Mouse (Mus musculus) hindbrain, postnatal 0 days (tissue): ENCODE results near the gene Amhr2. TPM values are rescaled to one million over a fixed set of nuclear protein-coding genes. Genes with fewer than 3 reads are reported as not detected.

Experiments used
- ATAC-seq: fragments of 200-750 bp; cut with Nextera tagmentation; 2 replicates; pipeline ENCODE4 v1.8.0; 2017; ENCODE audit warnings: mild to moderate bottlenecking, moderate TSS enrichment, moderate library complexity
- DNase-seq: peaks from one replicate; pipeline ENCODE4 v3.0.0-alpha.2; 2015; ENCODE audit warnings: low spot score
- H3K27ac ChIP-seq: fragments of 300-500 bp; sonication (generic); 2 replicates; pipeline ENCODE4 v1.5.1; 2014; ENCODE audit warnings: mild to moderate bottlenecking
- H3K27me3 ChIP-seq: fragments of 300-500 bp; sonication (generic); 2 replicates; pipeline ENCODE4 v1.6.1; 2014; ENCODE audit warnings: low read length, mixed read lengths; ENCODE audit not compliant: insufficient read depth
- H3K36me3 ChIP-seq: fragments of 300-500 bp; sonication (generic); 2 replicates; pipeline ENCODE4 v1.6.1; 2014; ENCODE audit warnings: low read length, mixed read lengths; ENCODE audit not compliant: insufficient read depth
- H3K4me1 ChIP-seq: fragments of 300-500 bp; sonication (generic); 2 replicates; pipeline ENCODE4 v1.6.1; 2014; ENCODE audit warnings: antibody characterized with exemption, low read length, mixed read lengths; ENCODE audit not compliant: insufficient read depth
- H3K4me2 ChIP-seq: fragments of 300-500 bp; sonication (generic); 2 replicates; pipeline ENCODE4 v1.6.1; 2014; ENCODE audit warnings: low read depth, mild to moderate bottlenecking, low read length, moderate library complexity, mixed read lengths
- H3K4me3 ChIP-seq: fragments of 300-500 bp; sonication (generic); 2 replicates; pipeline ENCODE4 v1.5.1; 2014; ENCODE audit warnings: low read length
- H3K9ac ChIP-seq: fragments of 300-500 bp; sonication (generic); replicated peaks from 2 replicates; pipeline ENCODE4 v1.6.1; 2014; ENCODE audit warnings: mild to moderate bottlenecking, low read length, moderate library complexity, mixed read lengths
- H3K9me3 ChIP-seq: fragments of 300-500 bp; sonication (generic); 2 replicates; pipeline ENCODE4 v1.6.1; 2016; ENCODE audit warnings: low read length, mixed read lengths
- CTCF ChIP-seq: IDR thresholded peaks from 2 replicates; pipeline ENCODE4 v1.5.1; 2016; ENCODE audit warnings: antibody characterized with exemption, control low read depth, low read depth
- WGBS: fragments of 180-500 bp; shearing (Covaris S2); extraction: QIAGEN DNeasy Blood & Tissue Kit; methylation state at CpG from one replicate; pipeline ENCODE4 v1.1.7; 2014; 5-methylcytosine and 5-hydroxymethylcytosine counted together
- polyA plus RNA-seq: library from polyadenylated mRNA; unstranded; fragments of >200 nt; fragmentation: Nextera tagmentation; extraction: Ambion mirVana; gene quantifications from 2 replicates; pipeline ENCODE4 v1.2.1, GENCODE M21; 2015
- total RNA-seq: library from RNA; depleted of rRNA; stranded (reverse); fragments of >200 nt; gene quantifications from 2 replicates; pipeline ENCODE4 v1.2.3, GENCODE M21; 2014; rRNA removed

Gene Amhr2
- total RNA-seq = 0.16 TPM in 1 of 2 replicates, not detected in the other
- 0.36 and 0.62 TPM in 2 replicates for polyA plus RNA-seq

- DNase-seq (no peak), ATAC-seq (no peak)
- H3K4me3 ChIP-seq = no peak within 1 kb of the TSS
- 69% methylated on average over 8 of the region's 8 CpGs for WGBS
- no peak within 1 kb of the TSS for H3K27ac ChIP-seq
- no peak for TF ChIP-seq CTCF
- H3K36me3 ChIP-seq = no peaks in the 10 kb centered on the region
- no peak within 1 kb of the TSS for H3K9ac ChIP-seq
- H3K4me1 ChIP-seq = no peaks in the 10 kb centered on the region
- no peaks in the 10 kb centered on the region for H3K9me3 ChIP-seq
- no peak within 1 kb of the TSS for H3K4me2 ChIP-seq
- no peaks in the 10 kb centered on the region for H3K27me3 ChIP-seq
Measured at GRCm38 (mm10) chr15:102445146-102445545, at the start of gene Amhr2. Gene Amhr2 (plus strand): TSS chr15:102445367.

- H3K9me3 ChIP-seq = no peaks in the 10 kb centered on the region
- H3K27me3 ChIP-seq = no peaks in the 10 kb centered on the region
- H3K9ac ChIP-seq = no peak overlapping the region
- no peaks in the 10 kb centered on the region for H3K4me1 ChIP-seq
- ATAC-seq = no peak
- H3K36me3 ChIP-seq = no peaks in the 10 kb centered on the region
- H3K27ac ChIP-seq = no peak overlapping the region
- H3K4me2 ChIP-seq = no peak overlapping the region
- H3K4me3 ChIP-seq = no peak overlapping the region
- no peak for DNase-seq
- no peak for TF ChIP-seq CTCF
- 38% methylated on average over 5 of the region's 5 CpGs for WGBS
Measured at GRCm38 (mm10) chr15:102398629-102399028, 46.5 kb upstream of the Amhr2 start.

GRCm38 (mm10) chr15:102399229-102400221 is 45.6 kb upstream of the Amhr2 start:
- Histone ChIP-seq H3K27me3 (no peaks in the 10 kb centered on the region), H3K9ac (peak overlapping the region; percentile 50), H3K4me2 (peak overlapping the region; percentile 70), H3K4me3 (peak overlapping the region; percentile 40), H3K27ac (peak overlapping the region; percentile 65), H3K36me3 (no peaks in the 10 kb centered on the region), H3K9me3 (no peaks in the 10 kb centered on the region), H3K4me1 (no peaks in the 10 kb centered on the region)
- ATAC-seq = peak; percentile 73
- WGBS = 6% methylated on average over 34 of the region's 34 CpGs
- TF ChIP-seq CTCF = no peak
- peak; percentile 67 for DNase-seq

- TF ChIP-seq CTCF = no peak
- Histone ChIP-seq H3K9ac (no peak overlapping the region), H3K9me3 (no peaks in the 10 kb centered on the region), H3K4me3 (no peak overlapping the region), H3K27me3 (no peaks in the 10 kb centered on the region), H3K27ac (peak overlapping the region; percentile 65), H3K36me3 (no peaks in the 10 kb centered on the region), H3K4me2 (no peak overlapping the region), H3K4me1 (0 out of 2 replicates have a peak, but pooled peaks cover 4% of the 10 kb centered on the region)
- DNase-seq = no peak
- ATAC-seq = no peak
- WGBS = 84% methylated on average over 10 of the region's 10 CpGs
Measured at GRCm38 (mm10) chr15:102400476-102401045, 44.6 kb upstream of the Amhr2 start.

GRCm38 (mm10) chr15:102401278-102401677 is 43.9 kb upstream of the Amhr2 start:
- no peak for TF ChIP-seq CTCF
- no peaks in the 10 kb centered on the region for H3K9me3 ChIP-seq
- ATAC-seq = no peak
- H3K36me3 ChIP-seq = no peaks in the 10 kb centered on the region
- 0 out of 2 replicates have a peak, but pooled peaks cover 4% of the 10 kb centered on the region for H3K4me1 ChIP-seq
- DNase-seq = no peak
- WGBS = 67% methylated on average over 2 of the region's 2 CpGs
- no peak overlapping the region for H3K9ac ChIP-seq
- no peak overlapping the region for H3K4me3 ChIP-seq
- no peak overlapping the region for H3K27ac ChIP-seq
- H3K27me3 ChIP-seq = no peaks in the 10 kb centered on the region
- H3K4me2 ChIP-seq = no peak overlapping the region

GRCm38 (mm10) chr15:102402210-102402609 is 43.0 kb upstream of the Amhr2 start:
- TF ChIP-seq CTCF = no peak
- H3K4me2 ChIP-seq = no peak overlapping the region
- no peaks in the 10 kb centered on the region for H3K36me3 ChIP-seq
- DNase-seq (no peak), ATAC-seq (no peak)
- 0 out of 2 replicates have a peak, but pooled peaks cover 4% of the 10 kb centered on the region for H3K4me1 ChIP-seq
- WGBS = 100% methylated on average over 3 of the region's 3 CpGs
- H3K4me3 ChIP-seq = no peak overlapping the region
- no peak overlapping the region for H3K9ac ChIP-seq
- H3K27me3 ChIP-seq = no peaks in the 10 kb centered on the region
- H3K27ac ChIP-seq = no peak overlapping the region
- no peaks in the 10 kb centered on the region for H3K9me3 ChIP-seq
